Mouse (Mus musculus) C2C12 (cell line): ENCODE measurements around the gene Col6a5. TPM values are rescaled to one million over a fixed set of nuclear protein-coding genes. Genes with fewer than 3 reads are reported as not detected.

Experiments used
- H3K27me3 ChIP-seq: one replicate; pipeline ENCODE4 v1.6.1; 2011; ENCODE audit not compliant: control insufficient read depth, insufficient read depth, insufficient read length
- H3K36me3 ChIP-seq: one replicate; pipeline ENCODE4 v1.6.1; 2011; ENCODE audit not compliant: control insufficient read depth, insufficient read depth
- H3K4me3 ChIP-seq: one replicate; pipeline ENCODE4 v1.5.1; 2011; ENCODE audit warnings: mild to moderate bottlenecking, control low read depth; ENCODE audit not compliant: poor library complexity, insufficient read depth, severe bottlenecking
- H3K79me2 ChIP-seq: one replicate; pipeline ENCODE4 v1.6.1; 2011; ENCODE audit not compliant: control insufficient read depth, insufficient read depth
- H3K79me3 ChIP-seq: one replicate; pipeline ENCODE4 v1.6.1; 2011; ENCODE audit warnings: low read depth, control low read depth
- H3ac ChIP-seq: one replicate; pipeline ENCODE3; 2011; ENCODE audit warnings: low read depth; ENCODE audit not compliant: control insufficient read depth, insufficient read length
- CEBPB ChIP-seq: IDR thresholded peaks from one replicate; pipeline ENCODE4 v1.6.1; 2011; ENCODE audit warnings: low read depth, mild to moderate bottlenecking, control low read depth, moderate library complexity
- CTCF ChIP-seq: IDR thresholded peaks from one replicate; pipeline ENCODE4 v1.5.1; 2011; ENCODE audit not compliant: control insufficient read depth, insufficient read depth, insufficient read length
- FOSL1 ChIP-seq: IDR thresholded peaks from one replicate; pipeline ENCODE4 v1.8.0; 2011; ENCODE audit warnings: mild to moderate bottlenecking, low read length; ENCODE audit not compliant: poor library complexity, insufficient read depth, severe bottlenecking
- MAX ChIP-seq: IDR thresholded peaks from one replicate; pipeline ENCODE4 v1.6.1; 2011; ENCODE audit warnings: mild to moderate bottlenecking, control low read depth
- MYOD1 ChIP-seq: IDR thresholded peaks from one replicate; pipeline ENCODE4 v1.6.1; 2011; ENCODE audit warnings: low read depth; ENCODE audit not compliant: control insufficient read depth, insufficient read length
- MYOG ChIP-seq: IDR thresholded peaks from one replicate; pipeline ENCODE4 v1.6.1; 2011; ENCODE audit not compliant: control insufficient read depth, insufficient read length; ENCODE audit errors: extremely low read depth
- USF1 ChIP-seq: IDR thresholded peaks from one replicate; pipeline ENCODE4 v1.6.1; 2011; ENCODE audit warnings: low read depth, mild to moderate bottlenecking, control low read depth, moderate library complexity
- polyA plus RNA-seq: library from polyadenylated mRNA; unstranded; fragments of >200 nt; fragmentation: generic; extraction: Trizol; gene quantifications from one replicate; pipeline ENCODE4 v1.2.1, GENCODE M21; 2012; ENCODE audit warnings: missing spikeins

Gene Col6a5
- polyA plus RNA-seq, 1 experiment, result not detected

GRCm38 (mm10) chr9:105820711-105821110 lies 139.7 kb downstream of the Col6a5 start:
- Histone ChIP-seq H3K4me3 (no peak overlapping the region), H3K79me3 (no peaks in the 10 kb centered on the region), H3K79me2 (no peaks in the 10 kb centered on the region), H3ac (no peak overlapping the region), H3K27me3 (no peaks in the 10 kb centered on the region), H3K36me3 (no peaks in the 10 kb centered on the region)
- TF ChIP-seq MYOG (no peak), USF1 (no peak), CTCF (no peak), MAX (no peak), FOSL1 (no peak), CEBPB (no peak), MYOD1 (no peak)

- Histone ChIP-seq H3K79me3 (no peaks in the 10 kb centered on the region), H3ac (no peak overlapping the region), H3K4me3 (no peak overlapping the region), H3K36me3 (no peaks in the 10 kb centered on the region), H3K27me3 (no peaks in the 10 kb centered on the region), H3K79me2 (no peaks in the 10 kb centered on the region)
- TF ChIP-seq MAX (no peak), USF1 (no peak), MYOD1 (no peak), MYOG (no peak), FOSL1 (no peak), CTCF (no peak), CEBPB (no peak)
Measured at GRCm38 (mm10) chr9:105819155-105819709, 141.2 kb downstream of the Col6a5 start.

- Histone ChIP-seq H3K27me3 (no peaks in the 10 kb centered on the region), H3K36me3 (no peaks in the 10 kb centered on the region), H3K79me3 (no peaks in the 10 kb centered on the region), H3K79me2 (no peaks in the 10 kb centered on the region), H3ac (no peak overlapping the region), H3K4me3 (no peak overlapping the region)
- TF ChIP-seq USF1 (no peak), MYOD1 (no peak), CTCF (no peak), CEBPB (no peak), FOSL1 (no peak), MYOG (no peak), MAX (no peak)
Measured at GRCm38 (mm10) chr9:105814436-105814835, 146.0 kb downstream of the Col6a5 start.

GRCm38 (mm10) chr9:105811458-105811857 lies 149.0 kb downstream of the Col6a5 start:
- no peaks in the 10 kb centered on the region for H3K79me3 ChIP-seq
- H3K4me3 ChIP-seq, result no peak overlapping the region
- no peak for TF ChIP-seq CTCF
- no peak for TF ChIP-seq MYOG
- no peak for TF ChIP-seq USF1
- TF ChIP-seq MYOD1, result no peak
- no peak for TF ChIP-seq FOSL1
- no peak for TF ChIP-seq CEBPB
- TF ChIP-seq MAX, result no peak
- no peaks in the 10 kb centered on the region for H3K79me2 ChIP-seq
- H3ac ChIP-seq, result no peak overlapping the region
- no peaks in the 10 kb centered on the region for H3K36me3 ChIP-seq
- H3K27me3 ChIP-seq, result no peaks in the 10 kb centered on the region

- H3K4me3 ChIP-seq, result no peak overlapping the region
- TF ChIP-seq MYOG (no peak), CTCF (no peak), MAX (no peak), CEBPB (no peak), USF1 (no peak), MYOD1 (no peak), FOSL1 (no peak)
- no peaks in the 10 kb centered on the region for H3K36me3 ChIP-seq
- no peaks in the 10 kb centered on the region for H3K79me2 ChIP-seq
- no peaks in the 10 kb centered on the region for H3K79me3 ChIP-seq
- no peaks in the 10 kb centered on the region for H3K27me3 ChIP-seq
- no peak overlapping the region for H3ac ChIP-seq
Measured at GRCm38 (mm10) chr9:105808920-105809505, 151.4 kb downstream of the Col6a5 start.

Other genes starting within 250 kb of the Col6a5 start
- gene Col6a6, start 132.5 kb downstream of the Col6a5 start, polyA plus RNA-seq, result not detected
- not detected for gene Col6a4, start 136.1 kb upstream of the Col6a5 start, polyA plus RNA-seq
- 1.4 TPM for gene Glyctk, start 197.5 kb upstream of the Col6a5 start, polyA plus RNA-seq
- 49.6 TPM for gene Wdr82, start 210.3 kb upstream of the Col6a5 start, polyA plus RNA-seq
- 42.8 TPM for gene Ppm1m, start 239.1 kb upstream of the Col6a5 start, polyA plus RNA-seq
- gene Twf2, start 242.5 kb upstream of the Col6a5 start, polyA plus RNA-seq, result 54.7 TPM